Mouse (Mus musculus) stomach, postnatal 0 days (tissue): ENCODE measurements around the gene Galntl6.

Source experiments
- CTCF ChIP-seq: IDR thresholded peaks from 2 replicates; pipeline ENCODE4 v1.5.1; 2016; ENCODE audit warnings: antibody characterized with exemption, low read depth, mild to moderate bottlenecking, moderate library complexity
- EP300 ChIP-seq: optimal IDR thresholded peaks from 2 replicates; pipeline ENCODE3; 2016; ENCODE audit warnings: antibody characterized with exemption

- no peak for TF ChIP-seq EP300
- TF ChIP-seq CTCF, result no peak
Observed at GRCm38 (mm10) chr8:57879452-57879851, 1033.0 kb downstream of the Galntl6 start.
